Mouse (Mus musculus) cerebellum, adult 2 months (tissue): ENCODE measurements at regions not wholly inside any gene's neighbourhood (a gene's known extent, or its start where the extent isn't known, plus 50 kb on each side); places are given as distances from the start of the nearest gene placed in this dataset.

ENCODE experiments used
- CTCF ChIP-seq: fragments of 200-500 bp; IDR thresholded peaks from 2 replicates; pipeline ENCODE4 v1.5.1; 2011; ENCODE audit warnings: low read depth, mild to moderate bottlenecking, control low read depth, low read length, moderate library complexity, borderline replicate concordance; ENCODE audit not compliant: insufficient read depth
- POLR2A ChIP-seq: fragments of 200-500 bp; IDR thresholded peaks from 2 replicates; pipeline ENCODE4 v1.6.1; 2011; ENCODE audit warnings: low read length, control low read depth, borderline replicate concordance; ENCODE audit not compliant: insufficient read depth

- no peak for TF ChIP-seq CTCF
- no peak for TF ChIP-seq POLR2A
Observed at GRCm38 (mm10) chr16:93465741-93466140, 138.1 kb downstream of the Setd4 start.
